Mouse (Mus musculus) liver, embryonic 14.5 days (tissue): ENCODE data around the gene Snx10.

Source experiments
- CTCF ChIP-seq: IDR thresholded peaks from 2 replicates; pipeline ENCODE4 v1.5.1; 2016; ENCODE audit warnings: antibody characterized with exemption, low read depth, control low read depth
- EP300 ChIP-seq: IDR thresholded peaks from 2 replicates; pipeline ENCODE4 v1.6.1; 2016; ENCODE audit warnings: antibody characterized with exemption, low read depth

- TF ChIP-seq CTCF = no peak
- TF ChIP-seq EP300 = no peak
Measured at GRCm38 (mm10) chr6:51546085-51546484, 22.4 kb downstream of the Snx10 start.
